Comparison of ENCODE assay signal across 12 mouse cellular contexts in genomic region chr12:83927747-83928146, GRCm38 (mm10). TPM values are rescaled to one million over a fixed set of nuclear protein-coding genes. Genes with fewer than 3 reads are reported as not detected.
DNase-seq lines count a peak whose midpoint lies in the region; ATAC-seq lines count a peak whose summit lies in the region.
"Had no signal": no experiment of that assay in that cellular context is flagged by ENCODE, and none has a peak within 500 bp of the region (broad histone marks: within the 10 kb centered on the region; RNA-seq: fewer than 3 reads in every experiment).

No protein-coding gene starts in this region.

- no peaks in the 10 kb centered on the region for H3K9me3 ChIP-seq in heart, embryonic 11.5 days (replicated peaks; ENCODE audit: control insufficient read depth, low read length)
- H3K9me3 ChIP-seq in heart, embryonic 10.5 days, result no peaks in the 10 kb centered on the region
- no peaks in the 10 kb centered on the region for H3K9me3 ChIP-seq in embryonic facial prominence, embryonic 10.5 days
- H3K9me3 ChIP-seq: stomach, embryonic 15.5 days had no signal

- H3K36me3 ChIP-seq in heart, embryonic 11.5 days (ENCODE audit: control insufficient read depth, insufficient read depth, low read length), result no peaks in the 10 kb centered on the region
- H3K36me3 ChIP-seq in heart, embryonic 10.5 days, result no peaks in the 10 kb centered on the region
- H3K36me3 ChIP-seq in embryonic facial prominence, embryonic 10.5 days (replicated peaks), result no peaks in the 10 kb centered on the region
- H3K36me3 ChIP-seq: stomach, embryonic 15.5 days had no signal

- H3K4me2 ChIP-seq in heart, embryonic 11.5 days, result no peak overlapping the region
- H3K4me2 ChIP-seq: stomach, embryonic 15.5 days had no signal

- H3K27me3 ChIP-seq in heart, embryonic 11.5 days (ENCODE audit: control insufficient read depth, insufficient read depth, low read length), result no peaks in the 10 kb centered on the region
- H3K27me3 ChIP-seq in heart, embryonic 10.5 days (ENCODE audit: insufficient read depth, poor library complexity, severe bottlenecking), result no peaks in the 10 kb centered on the region
- no peaks in the 10 kb centered on the region for H3K27me3 ChIP-seq in embryonic facial prominence, embryonic 10.5 days (replicated peaks; ENCODE audit: low read depth, poor library complexity, severe bottlenecking)
- H3K27me3 ChIP-seq: stomach, embryonic 15.5 days had no signal

- H3K4me3 ChIP-seq in heart, embryonic 11.5 days (ENCODE audit: low read depth, low read length), result no peak overlapping the region
- no peak overlapping the region for H3K4me3 ChIP-seq in heart, embryonic 10.5 days
- no peak overlapping the region for H3K4me3 ChIP-seq in embryonic facial prominence, embryonic 10.5 days
- H3K4me3 ChIP-seq: stomach, embryonic 15.5 days had no signal

- H3K27ac ChIP-seq in heart, embryonic 11.5 days (ENCODE audit: low read depth, low read length), result no peak overlapping the region
- 0 out of 2 replicates have a peak overlapping the region, but pooled peaks have one; percentile 16 for H3K27ac ChIP-seq in heart, embryonic 10.5 days
- H3K27ac ChIP-seq in embryonic facial prominence, embryonic 10.5 days (replicated peaks), result no peak overlapping the region
- H3K27ac ChIP-seq: stomach, embryonic 15.5 days had no signal

- peak; percentile 95 for DNase-seq in heart, adult 11 months
- DNase-seq in 416B (ENCODE audit: low read depth), result peak; percentile 69
- DNase-seq in heart, embryonic 10.5 days (ENCODE audit: low spot score), result no peak
- peak; percentile 65 for DNase-seq in lung, postnatal 10 days
- no peak for DNase-seq in embryonic facial prominence, embryonic 10.5 days (ENCODE audit: low spot score)
- no peak for DNase-seq in embryo, embryonic 10 days (ENCODE audit: low spot score)
- DNase-seq in frontal cortex, postnatal 14 days (ENCODE audit: low spot score in 2 of 2), result no peak
- DNase-seq: adrenal gland, postnatal 25 days; cerebellum, adult 2 months; layer of hippocampus, adult 9-11 months had no signal

- 67% methylated on average over 4 of the region's 4 CpGs for WGBS in heart, embryonic 11.5 days (ENCODE audit: insufficient replicate concordance)
- 74% methylated on average over 4 of the region's 4 CpGs for WGBS in heart, embryonic 10.5 days
- WGBS in embryonic facial prominence, embryonic 10.5 days, result 85% methylated on average over 4 of the region's 4 CpGs

- no peak overlapping the region for H3K9ac ChIP-seq in heart, embryonic 11.5 days (ENCODE audit: low read depth, low read length)
- H3K9ac ChIP-seq: stomach, embryonic 15.5 days had no signal

- H3K4me1 ChIP-seq in heart, embryonic 11.5 days (ENCODE audit: control insufficient read depth, insufficient read depth, low read length), result peaks cover 35% of the 10 kb centered on the region
- H3K4me1 ChIP-seq in heart, embryonic 10.5 days, result peaks cover 54% of the 10 kb centered on the region
- peaks cover 23% of the 10 kb centered on the region for H3K4me1 ChIP-seq in embryonic facial prominence, embryonic 10.5 days

- no peak for ATAC-seq in heart, embryonic 11.5 days (replicated peaks; ENCODE audit: insufficient number of reproducible peaks, low FRiP score, low TSS enrichment)

RNA-seq across cellular contexts. Expression of gene Numb, which starts 6.0 kb away (rescaled TPM):
- polyA plus RNA-seq in heart, embryonic 11.5 days (2014; fragmentation: Nextera tagmentation; extraction: Ambion mirVana), result 34.3 and 41.7 TPM in 2 replicates
- polyA plus RNA-seq in heart, embryonic 10.5 days (2016; fragmentation: Nextera tagmentation; extraction: Ambion mirVana), result 38.8 and 39.1 TPM in 2 replicates
- 39.3 and 41.9 TPM in 2 replicates for polyA plus RNA-seq in embryonic facial prominence, embryonic 10.5 days (2016; fragmentation: Nextera tagmentation; extraction: Ambion mirVana)

RNA-seq across cellular contexts. Expression of gene Riox1, which starts 22.7 kb away (rescaled TPM):
- polyA plus RNA-seq in heart, embryonic 11.5 days (2014; fragmentation: Nextera tagmentation; extraction: Ambion mirVana), result 9.6 and 10.4 TPM in 2 replicates
- 12.3 and 19.4 TPM in 2 replicates for polyA plus RNA-seq in heart, embryonic 10.5 days (2016; fragmentation: Nextera tagmentation; extraction: Ambion mirVana)
- polyA plus RNA-seq in embryonic facial prominence, embryonic 10.5 days (2016; fragmentation: Nextera tagmentation; extraction: Ambion mirVana), result 15.9 and 16.8 TPM in 2 replicates

RNA-seq across cellular contexts. Expression of gene Heatr4, which starts 56.9 kb away (rescaled TPM):
- polyA plus RNA-seq in heart, embryonic 11.5 days (2014; fragmentation: Nextera tagmentation; extraction: Ambion mirVana), result not detected in 2 replicates
- polyA plus RNA-seq in heart, embryonic 10.5 days (2016; fragmentation: Nextera tagmentation; extraction: Ambion mirVana), result not detected in 2 replicates
- not detected in 2 replicates for polyA plus RNA-seq in embryonic facial prominence, embryonic 10.5 days (2016; fragmentation: Nextera tagmentation; extraction: Ambion mirVana)

RNA-seq across cellular contexts. Expression of gene Acot2, which starts 59.9 kb away (rescaled TPM):
- 33.0 and 35.5 TPM in 2 replicates for polyA plus RNA-seq in heart, embryonic 11.5 days (2014; fragmentation: Nextera tagmentation; extraction: Ambion mirVana)
- 23.1 and 35.2 TPM in 2 replicates for polyA plus RNA-seq in heart, embryonic 10.5 days (2016; fragmentation: Nextera tagmentation; extraction: Ambion mirVana)
- polyA plus RNA-seq in embryonic facial prominence, embryonic 10.5 days (2016; fragmentation: Nextera tagmentation; extraction: Ambion mirVana), result 18.9 and 19.1 TPM in 2 replicates

Comparison
In these comparisons a context has a peak if more than half of its experiments do, and no peak if none do; other contexts are left out.
1. DNase-seq: peak in heart, adult 11 months (single experiment), 416B (single experiment) and lung, postnatal 10 days (single experiment); none in heart, embryonic 10.5 days (single experiment), embryonic facial prominence, embryonic 10.5 days (single experiment), embryo, embryonic 10 days (single experiment) and frontal cortex, postnatal 14 days (0 of 2).